Mouse (Mus musculus) frontal cortex, postnatal 36 days (tissue): ENCODE measurements around the gene 3300002I08Rik.
"Not testable (repeated sequence)": the region's sequence is repeated elsewhere in the genome, so short reads cannot be mapped to it uniquely, and the experiment has no call there.

Experiments used
- DNase-seq, 2 experiments: peaks; one replicate each; pipeline ENCODE4 v3.0.0; 2022; ENCODE audit warnings: low spot score in 2 of 2

Gene 3300002I08Rik

DNA sequence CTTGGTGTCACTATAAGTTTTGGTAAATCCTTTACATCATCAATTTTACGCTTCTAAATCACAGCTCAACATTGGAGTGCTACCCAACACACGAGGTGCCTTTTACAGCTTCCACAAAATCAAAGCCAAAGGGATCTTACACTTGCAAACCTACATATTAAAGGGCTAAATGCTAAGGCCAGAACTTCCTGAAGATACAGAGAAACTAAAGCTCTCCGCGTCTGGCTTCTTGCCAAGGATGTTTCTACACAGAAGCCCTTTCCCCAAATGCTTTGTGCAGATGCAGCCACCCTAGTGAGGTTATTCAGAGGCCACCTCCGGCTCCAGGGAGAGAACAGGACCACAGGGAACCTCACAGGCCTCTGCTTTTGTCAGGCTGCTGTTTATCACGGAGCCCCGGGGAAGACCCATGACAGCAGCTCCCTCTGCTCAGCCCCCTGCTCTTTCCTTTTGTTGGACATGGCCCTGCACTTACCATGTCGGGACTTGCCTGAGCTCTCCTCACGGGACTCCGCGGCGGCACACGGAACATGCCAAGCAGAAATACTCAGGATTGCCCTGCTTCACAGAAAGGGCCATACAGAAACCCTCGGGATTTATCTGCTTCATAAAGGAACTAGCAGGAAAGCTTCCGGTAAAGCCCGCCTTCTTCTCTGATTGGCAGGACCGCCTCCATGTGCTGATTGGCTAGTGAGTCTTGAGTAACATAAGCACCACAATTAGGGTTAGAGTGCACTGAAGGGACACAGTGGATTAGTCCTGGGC, at the start of gene 3300002I08Rik:
Gene 3300002I08Rik (minus strand): TSS at position 653 of the 765 bp plus-strand sequence.
- peak; percentile 80 to 93 for DNase-seq

GRCm38 (mm10) chr2:150412146-150412545, 49.6 kb upstream of the 3300002I08Rik start:
- DNase-seq, result not testable (repeated sequence)

DNA sequence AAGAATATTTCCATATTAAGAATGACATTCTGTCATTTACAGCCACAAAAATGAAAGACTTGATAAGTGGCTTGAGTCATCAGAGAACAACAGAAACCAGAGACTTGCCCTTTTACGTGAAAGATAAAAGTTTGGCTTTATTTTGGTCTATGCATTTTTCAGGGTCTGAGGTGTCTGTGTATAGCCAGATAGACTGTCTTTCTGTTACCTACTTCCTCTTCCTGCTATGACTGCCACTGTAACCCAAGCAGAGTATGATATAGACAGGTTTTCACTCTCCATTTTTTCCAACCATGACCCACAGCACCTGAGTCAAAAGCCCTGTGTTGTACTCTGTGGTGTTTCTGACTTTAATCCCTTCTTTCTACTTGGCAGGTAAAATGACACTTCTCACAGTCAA, 27.6 kb upstream of the 3300002I08Rik start:
- DNase-seq, result no peak

DNA sequence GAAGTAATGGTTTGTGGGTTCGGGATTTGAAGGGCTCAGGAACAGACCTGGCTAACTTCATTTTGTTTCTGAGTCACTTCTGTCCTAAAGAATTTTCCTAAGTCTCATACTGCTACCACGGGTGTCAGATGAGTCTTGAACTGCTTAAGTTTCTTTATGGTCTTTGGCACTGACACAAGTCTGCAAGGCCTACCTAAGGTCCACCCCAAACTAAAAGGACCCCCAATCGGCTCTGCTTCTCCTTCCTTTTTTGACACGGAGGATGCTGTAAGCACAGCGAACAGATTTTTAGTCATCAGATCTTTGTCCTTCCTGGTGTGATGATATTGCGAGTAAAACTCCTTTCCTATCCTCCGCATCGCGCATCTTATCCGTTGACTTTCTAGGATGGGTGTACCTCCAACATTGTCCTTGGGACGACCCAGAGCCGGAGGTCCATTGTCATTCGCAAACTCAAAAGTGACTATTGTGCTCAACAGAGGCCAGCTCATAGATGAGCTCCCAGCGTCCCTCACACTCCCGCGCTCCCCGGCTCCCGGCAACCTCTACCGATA, 23.1 kb upstream of the 3300002I08Rik start:
- DNase-seq, result not testable (repeated sequence)

- DNase-seq, result no peak
Observed at GRCm38 (mm10) chr2:150362878-150363229, 289 bp upstream of the 3300002I08Rik start.

- DNase-seq, result not testable (repeated sequence)
Observed at GRCm38 (mm10) chr2:150357136-150357535, 5.4 kb downstream of the 3300002I08Rik start.

DNA sequence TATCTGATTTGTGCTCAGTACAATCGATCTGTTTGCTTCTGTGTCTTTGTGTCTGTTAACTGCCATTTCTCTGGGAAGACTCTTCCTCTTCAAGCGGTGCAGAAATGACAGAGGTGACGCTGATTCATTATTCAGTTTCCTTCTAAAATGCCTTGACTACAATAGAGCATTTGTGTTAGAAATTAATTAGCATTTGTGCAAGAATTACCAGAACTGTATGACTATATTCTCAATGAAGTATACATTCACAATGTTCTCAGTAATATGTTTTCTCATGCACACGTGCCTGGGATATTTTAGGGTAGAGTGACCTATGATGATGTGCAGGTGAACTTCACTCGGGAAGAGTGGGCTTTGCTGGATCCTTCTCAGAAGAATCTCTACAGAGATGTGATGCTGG, 39.2 kb downstream of the 3300002I08Rik start, which contains the start of gene Gm10130:
Gene Gm10130 (plus strand): TSS at position 301 of the 400 bp plus-strand sequence.
- DNase-seq, result no peak

DNA sequence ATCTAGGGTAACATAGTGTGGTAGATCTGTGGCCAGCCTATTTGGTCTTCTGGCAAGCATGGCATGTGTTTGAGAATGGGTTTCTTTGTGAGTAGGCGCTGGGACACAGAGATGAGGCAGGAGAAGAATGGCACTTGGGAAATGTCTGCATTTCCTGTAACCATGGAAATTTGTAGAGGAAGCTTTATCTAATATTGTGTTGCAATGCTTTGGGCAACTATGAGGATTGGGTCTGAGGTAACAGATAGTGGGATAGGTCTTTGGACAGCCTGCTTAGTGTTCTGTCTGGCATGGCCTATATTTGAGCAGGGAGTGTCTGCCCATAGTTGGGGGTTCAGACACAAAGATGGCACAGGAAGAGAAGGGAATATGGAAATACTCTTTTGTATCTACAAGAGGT, 43.6 kb downstream of the 3300002I08Rik start:
- no peak for DNase-seq

GRCm38 (mm10) chr2:150316140-150316539, 46.4 kb downstream of the 3300002I08Rik start:
- DNase-seq, result no peak

DNA sequence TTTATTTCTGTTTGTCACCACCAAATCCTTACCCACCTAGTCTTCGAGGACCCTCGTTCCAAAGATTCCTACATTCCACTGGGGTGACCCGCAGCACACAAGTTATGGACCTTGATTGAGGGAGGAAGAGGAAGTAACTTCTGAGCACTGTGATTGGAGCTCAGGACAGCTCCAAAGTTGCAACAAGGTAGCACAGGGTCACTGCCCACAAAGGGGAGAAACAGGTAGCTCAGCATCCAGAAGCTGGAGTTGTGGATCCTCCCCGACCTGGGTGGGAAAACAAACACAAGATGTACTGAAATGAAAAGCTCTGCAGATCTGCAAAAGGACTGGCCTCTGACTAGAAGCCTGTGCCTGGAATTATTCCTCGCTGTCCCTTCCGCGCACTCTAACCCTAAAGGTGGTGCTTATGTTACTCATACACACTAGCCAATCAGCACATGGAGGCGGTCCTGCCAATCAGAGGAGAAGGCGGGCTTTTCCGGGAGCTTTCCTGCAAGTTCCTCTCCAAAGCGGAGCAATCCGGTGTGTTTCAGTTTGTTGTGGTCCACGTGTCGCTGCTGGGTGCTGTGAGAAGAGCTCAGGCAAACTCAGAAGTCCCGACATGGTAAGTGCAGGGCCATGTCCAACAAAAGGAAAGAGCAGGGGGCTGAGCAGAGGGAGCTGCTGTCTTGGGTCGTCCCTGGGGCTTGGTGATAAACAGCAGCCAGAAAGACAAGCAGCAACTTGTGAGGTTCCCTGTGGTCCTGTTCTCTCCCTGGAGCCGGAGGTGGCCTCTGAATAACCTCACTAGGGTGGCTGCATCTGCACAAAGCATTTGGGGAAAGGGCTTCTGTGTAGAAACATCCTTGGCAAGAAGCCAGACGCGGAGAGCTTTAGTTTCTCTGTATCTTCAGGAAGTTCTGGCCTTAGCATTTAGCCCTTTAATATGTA, 51.3 kb downstream of the 3300002I08Rik start:
- peak; percentile 82 to 93 for DNase-seq

DNA sequence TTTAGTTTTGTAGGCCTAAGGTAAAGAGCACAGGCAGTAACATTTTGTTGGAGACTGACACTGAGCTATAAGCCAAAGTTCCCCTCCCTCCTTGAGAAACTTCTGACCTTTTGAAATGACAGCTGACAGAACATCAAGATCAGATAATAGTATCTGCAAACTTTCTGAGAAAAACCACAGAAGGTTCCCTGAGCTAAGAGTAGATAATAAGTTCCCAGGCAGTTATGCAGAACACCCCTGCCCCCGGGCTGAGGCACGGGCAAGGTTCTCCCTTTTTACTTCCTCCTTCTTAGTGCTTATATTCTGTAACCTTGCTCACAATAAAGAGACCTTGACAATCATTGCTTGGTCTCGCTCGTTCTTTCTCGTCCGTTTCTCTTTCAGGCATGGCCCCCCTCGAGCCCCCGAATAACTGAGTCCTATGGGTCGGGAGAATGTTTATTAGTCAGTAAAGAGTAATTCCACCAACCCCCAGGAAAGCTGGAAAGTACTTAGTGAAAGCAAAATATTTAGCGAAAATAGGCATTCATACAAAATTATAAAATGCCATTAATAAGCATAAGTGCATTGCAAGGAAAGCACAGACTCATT, 55.3 kb downstream of the 3300002I08Rik start:
- no peak for DNase-seq

GRCm38 (mm10) chr2:150299096-150299495, 63.5 kb downstream of the 3300002I08Rik start:
- DNase-seq, result no peak

DNA sequence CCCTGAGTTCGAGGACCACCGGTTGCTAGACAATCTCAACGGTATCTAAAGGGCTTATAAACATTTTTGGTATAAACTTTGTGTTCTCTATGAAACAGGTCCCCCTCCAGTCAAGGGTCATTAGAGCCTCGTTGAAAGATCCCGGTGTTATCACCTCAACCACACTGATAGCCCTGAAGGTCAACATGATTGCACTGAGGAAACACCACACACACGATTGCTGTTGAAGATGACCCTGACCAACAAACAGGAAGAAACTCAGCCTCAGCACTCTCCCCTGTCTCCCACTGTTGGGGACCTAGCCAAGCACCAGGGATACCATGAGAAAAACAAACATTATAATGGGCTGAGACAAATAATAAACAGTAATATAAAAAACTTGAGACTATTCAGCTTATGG, 68.9 kb downstream of the 3300002I08Rik start:
- no peak for DNase-seq
